Mouse (Mus musculus): ENCODE measurements around the gene Clpsl2. TPM values are rescaled to one million over a fixed set of nuclear protein-coding genes. Genes with fewer than 3 reads are reported as not detected.
"Not testable (repeated sequence)": the region's sequence is repeated elsewhere in the genome, so short reads cannot be mapped to it uniquely, and the experiment has no call there.

Clpsl2 gene
- polyA plus RNA-seq, 1 experiment = not detected

DNA sequence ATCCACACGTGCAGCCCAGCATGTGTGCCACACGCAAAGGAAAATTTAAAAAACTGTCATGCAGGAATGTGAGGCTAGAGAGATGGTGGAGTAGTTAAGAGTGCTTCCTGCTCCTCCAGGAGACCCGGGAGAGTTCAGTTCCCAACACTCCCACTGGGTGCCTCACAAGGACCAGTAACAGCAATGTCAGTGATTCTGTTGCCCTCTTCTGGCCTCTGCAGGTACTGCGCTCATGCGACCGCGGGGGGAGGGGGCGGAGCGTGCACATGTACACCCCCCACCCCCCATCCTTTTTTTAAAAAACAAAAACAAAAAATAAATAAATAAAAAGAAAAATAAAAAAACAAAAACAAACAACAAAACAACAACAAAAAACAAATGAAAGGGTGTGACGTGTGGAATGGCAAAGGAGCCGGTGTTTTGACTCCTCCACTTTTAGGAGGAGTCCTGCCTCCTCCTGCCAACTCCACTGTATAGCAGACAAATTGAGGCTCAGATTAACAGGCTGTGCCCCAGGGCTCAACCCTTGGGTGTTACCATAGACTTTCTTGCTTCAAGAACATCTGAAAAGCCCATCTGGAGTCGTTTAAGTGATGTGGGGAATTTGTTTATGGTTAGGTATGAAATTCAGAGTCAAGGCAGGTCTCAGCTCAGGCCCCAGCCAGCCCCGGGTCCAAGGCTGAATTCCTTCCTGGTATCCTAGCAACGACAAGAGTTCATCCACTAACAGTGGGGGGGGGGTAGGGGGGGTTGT is 4.0 kb downstream of the Clpsl2 start:
- no peak overlapping the region for H3K4me3 ChIP-seq (ENCODE audit: insufficient read depth, low read length)
- TF ChIP-seq POLR2A (IDR thresholded peaks at IDR 0.05; ENCODE audit: low read depth, low read length) (no peak), CTCF (IDR thresholded peaks at IDR 0.05; ENCODE audit: borderline replicate concordance, insufficient read depth, low read length) (peak; percentile 81; the same call in 1 of the 2 replicates)
- no peak overlapping the region for H3K27ac ChIP-seq (ENCODE audit: insufficient read depth, low read length)
- H3K4me1 ChIP-seq (ENCODE audit: control insufficient read depth, insufficient read depth, low read length) = no peaks in the 10 kb centered on the region

GRCm38 (mm10) chr17:28554021-28554420 is 4.8 kb downstream of the Clpsl2 start:
- H3K27ac ChIP-seq (ENCODE audit: insufficient read depth, low read length); H3K4me1 ChIP-seq (ENCODE audit: control insufficient read depth, insufficient read depth, low read length); H3K4me3 ChIP-seq (ENCODE audit: insufficient read depth, low read length): not testable (repeated sequence)

- H3K27ac ChIP-seq (ENCODE audit: insufficient read depth, low read length) = no peak overlapping the region
- no peak for TF ChIP-seq POLR2A (IDR thresholded peaks at IDR 0.05; ENCODE audit: low read depth, low read length)
- no peak overlapping the region for H3K4me3 ChIP-seq (ENCODE audit: insufficient read depth, low read length)
- no peaks in the 10 kb centered on the region for H3K4me1 ChIP-seq (ENCODE audit: control insufficient read depth, insufficient read depth, low read length)
Measured at GRCm38 (mm10) chr17:28556635-28557396, 7.6 kb downstream of the Clpsl2 start.

DNA sequence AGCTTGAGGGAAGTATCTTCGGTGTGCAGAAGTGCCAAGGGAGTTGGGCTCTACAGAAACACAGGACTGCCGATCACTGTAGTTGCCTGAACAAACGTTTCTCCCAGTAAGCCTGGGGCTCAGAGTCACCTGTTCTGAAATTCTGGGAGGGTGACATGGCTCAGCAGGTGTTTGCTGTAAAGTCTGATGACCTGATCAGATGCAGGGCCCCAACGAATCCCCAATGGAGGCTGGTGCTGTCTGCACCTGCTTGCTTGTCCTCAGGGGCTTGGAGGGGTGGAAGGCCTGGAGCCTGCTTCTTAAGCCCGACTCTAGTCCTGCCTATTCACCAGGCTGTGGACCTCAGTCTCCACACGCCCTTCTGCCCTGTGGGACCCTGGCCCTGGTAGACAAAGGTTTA is 8.6 kb downstream of the Clpsl2 start:
- Histone ChIP-seq H3K27ac (ENCODE audit: insufficient read depth, low read length) (no peak overlapping the region), H3K4me3 (ENCODE audit: insufficient read depth, low read length) (no peak overlapping the region), H3K4me1 (ENCODE audit: control insufficient read depth, insufficient read depth, low read length) (no peaks in the 10 kb centered on the region)
- TF ChIP-seq POLR2A (IDR thresholded peaks at IDR 0.05; ENCODE audit: low read depth, low read length) (no peak), CTCF (IDR thresholded peaks at IDR 0.05; ENCODE audit: borderline replicate concordance, insufficient read depth, low read length) (no peak)

DNA sequence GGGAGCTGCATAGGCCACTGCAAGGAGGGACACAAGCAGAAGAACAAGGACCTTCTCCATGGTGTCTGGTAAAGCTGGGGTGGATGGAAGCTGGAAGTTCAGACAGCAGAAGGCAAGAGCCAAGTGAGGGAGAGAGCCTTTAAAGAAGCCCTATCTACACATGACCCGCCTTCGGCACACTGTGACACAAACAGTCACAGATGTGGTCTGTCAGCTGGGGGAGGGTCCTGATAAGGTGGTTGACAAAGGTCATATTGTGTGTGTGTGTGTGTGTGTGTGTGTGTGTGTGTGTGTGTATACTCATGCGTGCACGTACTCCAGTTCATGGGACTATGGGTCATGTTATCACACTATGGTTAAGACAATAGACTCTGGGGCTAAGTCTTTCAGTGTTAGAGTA is 11.4 kb downstream of the Clpsl2 start, which contains the start of gene Clps:
Gene Clps, minus strand, starts transcription at position 169 of the 400 bp plus-strand sequence.
- H3K4me1 ChIP-seq (ENCODE audit: control insufficient read depth, insufficient read depth, low read length) = no peaks in the 10 kb centered on the region
- no peak within 1 kb of the TSS for H3K27ac ChIP-seq (ENCODE audit: insufficient read depth, low read length)
- no peak within 1 kb of the TSS for H3K4me3 ChIP-seq (ENCODE audit: insufficient read depth, low read length)
- no peak for TF ChIP-seq POLR2A (IDR thresholded peaks at IDR 0.05; ENCODE audit: low read depth, low read length)
- no peak for TF ChIP-seq CTCF (IDR thresholded peaks at IDR 0.05; ENCODE audit: borderline replicate concordance, insufficient read depth, low read length)

- no peaks in the 10 kb centered on the region for H3K4me1 ChIP-seq (ENCODE audit: control insufficient read depth, insufficient read depth, low read length)
- no peak overlapping the region for H3K4me3 ChIP-seq (ENCODE audit: insufficient read depth, low read length)
- H3K27ac ChIP-seq (ENCODE audit: insufficient read depth, low read length) = no peak overlapping the region
- TF ChIP-seq CTCF (IDR thresholded peaks at IDR 0.05; ENCODE audit: borderline replicate concordance, insufficient read depth, low read length) (no peak), POLR2A (IDR thresholded peaks at IDR 0.05; ENCODE audit: low read depth, low read length) (no peak)
Measured at GRCm38 (mm10) chr17:28561613-28562012, 12.4 kb downstream of the Clpsl2 start.

- Histone ChIP-seq H3K27ac (ENCODE audit: insufficient read depth, low read length) (no peak overlapping the region), H3K4me1 (ENCODE audit: control insufficient read depth, insufficient read depth, low read length) (no peaks in the 10 kb centered on the region), H3K4me3 (ENCODE audit: insufficient read depth, low read length) (no peak overlapping the region)
- no peak for TF ChIP-seq POLR2A (IDR thresholded peaks at IDR 0.05; ENCODE audit: low read depth, low read length)
Measured at GRCm38 (mm10) chr17:28565181-28565580, 16.0 kb downstream of the Clpsl2 start.

DNA sequence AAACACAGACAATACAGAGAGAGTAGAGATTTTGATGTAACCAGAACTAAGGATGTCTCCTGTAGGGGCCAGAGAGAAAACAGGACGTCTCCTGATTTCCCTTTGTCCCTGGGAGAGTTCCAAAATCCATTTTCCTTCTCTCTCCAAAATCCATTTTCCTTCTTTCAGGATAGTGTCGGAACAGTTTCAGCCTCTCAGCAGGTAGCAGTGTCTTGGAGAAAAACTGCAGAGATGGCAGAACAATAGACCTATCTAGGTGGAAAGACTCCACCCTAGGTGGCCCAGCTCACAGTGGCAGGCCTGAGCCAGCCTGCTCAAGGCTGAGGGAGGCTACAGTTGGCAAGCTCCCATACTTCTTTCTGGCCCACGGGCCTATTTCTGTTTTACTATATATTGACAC is 18.3 kb downstream of the Clpsl2 start:
- Histone ChIP-seq H3K27ac (ENCODE audit: insufficient read depth, low read length) (no peak overlapping the region), H3K4me3 (ENCODE audit: insufficient read depth, low read length) (no peak overlapping the region), H3K4me1 (ENCODE audit: control insufficient read depth, insufficient read depth, low read length) (no peaks in the 10 kb centered on the region)
- TF ChIP-seq CTCF (IDR thresholded peaks at IDR 0.05; ENCODE audit: borderline replicate concordance, insufficient read depth, low read length) = no peak
- TF ChIP-seq POLR2A (IDR thresholded peaks at IDR 0.05; ENCODE audit: low read depth, low read length) = no peak

GRCm38 (mm10) chr17:28571868-28572267 is 22.7 kb downstream of the Clpsl2 start:
- Histone ChIP-seq H3K4me3 (ENCODE audit: insufficient read depth, low read length) (no peak overlapping the region), H3K4me1 (ENCODE audit: control insufficient read depth, insufficient read depth, low read length) (no peaks in the 10 kb centered on the region), H3K27ac (ENCODE audit: insufficient read depth, low read length) (no peak overlapping the region)
- TF ChIP-seq CTCF (IDR thresholded peaks at IDR 0.05; ENCODE audit: borderline replicate concordance, insufficient read depth, low read length) (no peak), POLR2A (IDR thresholded peaks at IDR 0.05; ENCODE audit: low read depth, low read length) (no peak)

DNA sequence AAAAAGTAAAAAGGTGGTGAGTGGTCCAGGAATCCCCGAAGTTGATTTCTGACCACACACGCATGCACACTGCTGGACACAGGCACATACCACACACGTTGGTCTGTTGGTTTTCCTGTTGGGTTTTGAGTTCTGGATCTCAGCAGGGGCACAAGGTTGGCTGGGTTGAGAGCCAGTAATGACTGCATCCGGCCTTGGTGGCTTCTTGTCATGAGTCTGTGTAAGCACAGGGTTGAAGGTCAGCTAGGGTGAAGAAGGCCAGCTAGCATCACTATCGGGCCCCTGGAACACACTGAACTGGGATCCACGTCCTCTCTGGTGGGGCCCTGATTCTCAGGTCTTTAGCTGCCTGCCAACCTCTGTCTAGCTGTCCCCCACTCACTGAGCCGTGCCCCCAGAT is 23.3 kb downstream of the Clpsl2 start:
- H3K27ac ChIP-seq (ENCODE audit: insufficient read depth, low read length) = no peak overlapping the region
- H3K4me1 ChIP-seq (ENCODE audit: control insufficient read depth, insufficient read depth, low read length) = no peaks in the 10 kb centered on the region
- no peak overlapping the region for H3K4me3 ChIP-seq (ENCODE audit: insufficient read depth, low read length)
- TF ChIP-seq POLR2A (IDR thresholded peaks at IDR 0.05; ENCODE audit: low read depth, low read length) (no peak), CTCF (IDR thresholded peaks at IDR 0.05; ENCODE audit: borderline replicate concordance, insufficient read depth, low read length) (no peak)
